Mouse (Mus musculus): Measurements from ENCODE around the gene Cdca4. TPM values are rescaled to one million over a fixed set of nuclear protein-coding genes. Genes with fewer than 3 reads are reported as not detected.

Gene Cdca4
- 11.3 and 32.5 TPM in 2 replicates for polyA plus RNA-seq (2012; rRNA removed; ENCODE audit: low replicate concordance)

DNA sequence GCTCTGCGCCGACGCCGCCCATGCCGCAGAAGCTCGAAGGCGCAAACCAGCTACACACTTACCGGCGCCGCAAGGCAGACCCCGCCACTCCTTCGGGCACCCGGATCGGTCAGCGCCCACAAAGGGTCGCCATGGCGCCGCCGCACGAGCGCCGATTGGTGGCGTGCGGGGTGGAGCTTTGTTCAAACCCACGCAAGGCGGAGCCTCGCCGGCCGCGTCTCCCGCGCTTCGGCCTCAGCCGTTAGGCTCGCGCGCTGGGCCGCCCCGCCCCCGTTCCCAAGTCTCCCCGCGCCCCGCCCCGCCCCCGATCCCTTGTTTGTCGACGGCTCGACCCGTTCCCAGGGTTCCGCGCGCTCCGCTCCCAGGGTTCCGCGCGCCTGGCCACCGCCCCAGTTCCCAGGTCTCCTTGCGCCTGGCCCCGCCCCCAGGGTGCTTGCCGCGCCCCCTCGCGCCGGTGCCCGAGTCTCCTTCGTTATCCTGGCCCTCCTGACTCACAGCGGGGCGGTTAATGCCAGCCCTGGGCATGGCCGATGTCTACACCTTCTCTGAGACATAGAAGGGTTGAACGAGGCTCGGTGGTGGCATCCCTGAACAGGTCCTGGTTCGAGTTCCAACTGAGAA, at the start of gene Cdca4:
Gene Cdca4, minus strand, starts transcription at position 180 of the 621 bp plus-strand sequence.

DNA sequence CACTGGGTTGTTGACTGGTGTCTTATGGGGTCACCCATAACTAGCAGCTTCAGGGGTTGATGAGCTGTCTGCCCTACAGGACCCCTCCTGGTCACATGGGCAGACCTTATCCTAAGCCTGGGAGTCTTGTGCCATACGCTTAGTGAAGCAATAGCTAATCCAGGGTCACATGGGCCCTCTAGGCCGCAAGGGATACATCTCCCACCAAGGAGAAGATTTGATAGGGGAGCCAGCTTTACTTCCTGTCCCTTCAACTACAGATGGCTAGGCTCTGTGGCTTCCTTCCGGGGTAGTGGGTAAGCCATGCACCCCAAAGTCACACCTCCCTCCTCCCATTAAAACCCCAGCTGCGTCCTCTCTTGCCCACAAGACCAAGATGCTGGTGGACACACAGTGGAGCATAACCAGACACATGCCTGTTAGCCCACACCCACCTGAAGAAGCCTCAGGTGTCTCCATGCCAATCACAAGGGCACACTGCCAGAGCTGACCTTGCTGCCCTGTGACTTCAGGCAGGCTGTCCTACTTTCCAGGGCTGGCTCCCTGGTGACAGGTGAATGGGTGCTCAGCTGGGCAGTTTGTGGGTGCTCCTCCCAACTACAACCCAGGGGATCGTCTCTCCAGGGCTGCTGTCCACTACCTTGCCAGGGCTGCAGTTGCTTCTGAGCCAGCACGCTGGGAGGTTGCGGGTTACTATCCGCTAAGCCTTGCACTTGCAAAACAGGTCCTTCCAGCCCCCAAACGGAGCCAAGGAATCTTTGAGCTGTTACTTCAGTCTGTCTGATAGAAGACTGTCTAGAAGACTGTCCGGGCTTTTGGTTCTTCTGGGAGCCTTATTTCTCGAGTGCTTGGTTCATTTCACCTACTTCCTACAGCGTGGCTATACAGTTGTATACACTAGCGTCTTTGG, 39.2 kb upstream of the Cdca4 start, which contains the start of gene Gpr132:
Gene Gpr132, minus strand, starts transcription at position 51 of the 910 bp plus-strand sequence.

DNA sequence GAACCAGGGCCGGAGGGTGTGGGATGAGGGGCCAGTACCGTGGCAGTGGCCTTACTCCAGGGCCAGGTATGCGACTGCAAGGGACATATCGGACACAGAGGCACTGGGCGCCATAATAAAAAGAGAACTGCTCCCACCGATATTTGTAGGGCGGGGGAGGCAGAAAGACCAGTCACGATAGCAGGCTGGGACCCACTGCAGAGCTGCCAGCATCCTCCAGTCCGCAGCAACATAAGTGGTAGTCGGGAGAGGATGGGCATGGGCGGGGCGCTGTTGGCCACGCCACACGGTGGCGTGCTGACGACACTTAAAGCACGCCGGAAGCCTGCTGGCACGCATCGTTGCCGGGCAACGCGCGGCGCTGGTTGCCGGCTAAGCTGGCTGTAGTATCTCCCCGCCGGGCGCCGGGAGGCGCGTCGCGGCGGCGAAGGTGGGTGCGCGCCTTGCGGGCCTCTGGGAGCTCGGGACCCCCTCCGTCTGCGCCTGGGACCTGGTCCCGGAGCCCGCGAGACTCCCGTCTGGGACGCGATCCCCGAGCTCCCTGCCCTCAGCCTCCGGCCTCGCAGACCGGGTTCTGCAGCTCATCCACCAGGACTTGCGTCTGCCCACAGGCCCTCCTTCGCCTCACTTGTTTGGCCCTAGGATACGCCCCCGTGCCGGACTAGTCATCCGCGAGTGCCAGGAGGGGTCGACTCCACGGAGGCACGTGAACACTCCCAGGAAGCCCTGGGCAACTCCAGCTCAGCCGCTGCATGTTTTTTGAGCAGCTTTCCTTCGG, 20.4 kb downstream of the Cdca4 start, which contains the start of gene Clba1:
Gene Clba1, plus strand, starts transcription at position 351 of the 778 bp plus-strand sequence.

DNA sequence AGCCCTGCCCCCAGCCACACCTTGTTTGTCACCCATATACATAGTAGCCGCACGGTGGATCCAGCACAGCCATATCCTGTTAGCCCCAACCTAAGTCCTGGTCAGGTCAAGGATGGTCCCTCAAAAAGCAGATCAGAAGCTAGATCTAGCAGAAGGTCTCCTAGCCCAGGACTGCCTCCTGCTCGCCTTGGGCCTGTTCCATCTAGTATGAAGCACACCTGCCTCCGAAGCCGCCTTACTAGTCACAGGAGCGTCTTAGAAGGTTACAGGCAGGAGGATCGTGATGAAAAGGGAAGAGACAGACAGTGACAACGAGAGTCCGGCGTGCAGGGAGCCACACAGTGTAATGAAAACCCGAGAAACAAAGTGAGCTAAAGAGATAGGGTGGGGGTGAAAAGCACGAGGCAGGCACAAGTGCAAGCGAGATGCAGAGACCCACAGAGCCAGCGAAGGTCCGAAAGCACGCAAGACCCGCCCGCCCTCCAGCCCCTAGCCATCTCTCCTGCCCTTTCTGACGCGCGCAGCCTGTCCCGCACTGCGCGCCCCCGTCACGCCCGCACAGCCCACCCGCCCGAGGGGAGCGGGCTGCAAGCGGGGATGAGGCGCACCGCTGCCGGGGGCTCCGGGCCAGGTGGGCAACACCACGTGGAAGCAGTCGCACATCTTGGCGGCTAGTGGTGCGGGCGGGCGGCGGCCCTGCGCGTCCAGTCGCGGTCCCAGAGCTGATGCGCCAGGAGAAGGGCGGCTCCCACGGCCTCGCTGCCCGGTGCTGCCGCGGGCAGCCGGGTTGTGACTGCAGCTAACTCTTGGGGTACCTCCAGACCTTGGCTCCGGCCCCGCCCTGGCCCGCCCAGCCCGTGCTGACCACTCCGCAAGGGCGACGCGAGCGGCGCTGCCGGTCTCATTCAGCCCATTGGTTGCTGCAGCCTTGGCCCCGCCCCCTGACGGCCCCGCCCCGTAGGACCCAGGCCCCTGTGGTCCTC, 27.1 kb downstream of the Cdca4 start, which contains the start of gene Ahnak2:
Gene Ahnak2, minus strand, starts transcription at position 794 of the 983 bp plus-strand sequence.

Other genes with a start within 250 kb of the Cdca4 start
- 41.8 and 55.4 TPM in 2 replicates for gene Inf2, start 240.6 kb downstream of the Cdca4 start, polyA plus RNA-seq (2012; rRNA removed; ENCODE audit: low replicate concordance)
- 3.8 and 4.1 TPM in 2 replicates for gene Adssl1, start 209.4 kb downstream of the Cdca4 start, polyA plus RNA-seq (2012; rRNA removed; ENCODE audit: low replicate concordance)
- gene Siva1, start 184.7 kb downstream of the Cdca4 start, polyA plus RNA-seq (2012; rRNA removed; ENCODE audit: low replicate concordance), result 29.3 and 62.9 TPM in 2 replicates
- gene Akt1, start 154.5 kb downstream of the Cdca4 start, polyA plus RNA-seq (2012; rRNA removed; ENCODE audit: low replicate concordance), result 114 and 224 TPM in 2 replicates
- gene Zbtb42, start 150.6 kb downstream of the Cdca4 start, polyA plus RNA-seq (2012; rRNA removed; ENCODE audit: low replicate concordance), result 7.7 and 19.2 TPM in 2 replicates
- 13.5 and 57.5 TPM in 2 replicates for gene Cep170b, start 109.0 kb downstream of the Cdca4 start, polyA plus RNA-seq (2012; rRNA removed; ENCODE audit: low replicate concordance)
- gene Pld4, start 68.8 kb downstream of the Cdca4 start, polyA plus RNA-seq (2012; rRNA removed; ENCODE audit: low replicate concordance), result 79.4 and 110 TPM in 2 replicates
- gene Ahnak2, start 26.8 kb downstream of the Cdca4 start, polyA plus RNA-seq (2012; rRNA removed; ENCODE audit: low replicate concordance), result 16.4 and 31.6 TPM in 2 replicates
- gene Clba1, start 20.5 kb downstream of the Cdca4 start, polyA plus RNA-seq (2012; rRNA removed; ENCODE audit: low replicate concordance), result 2.2 and 7.1 TPM in 2 replicates
- 6.0 and 8.0 TPM in 2 replicates for gene Gpr132, start 38.8 kb upstream of the Cdca4 start, polyA plus RNA-seq (2012; rRNA removed; ENCODE audit: low replicate concordance)
- 36.0 and 44.3 TPM in 2 replicates for gene Jag2, start 100.4 kb upstream of the Cdca4 start, polyA plus RNA-seq (2012; rRNA removed; ENCODE audit: low replicate concordance)
- 36.9 and 40.6 TPM in 2 replicates for gene Nudt14, start 112.7 kb upstream of the Cdca4 start, polyA plus RNA-seq (2012; rRNA removed; ENCODE audit: low replicate concordance)
- 23.5 and 40.2 TPM in 2 replicates for gene Btbd6, start 147.1 kb upstream of the Cdca4 start, polyA plus RNA-seq (2012; rRNA removed; ENCODE audit: low replicate concordance)
- gene Brf1, start 171.3 kb upstream of the Cdca4 start, polyA plus RNA-seq (2012; rRNA removed; ENCODE audit: low replicate concordance), result 41.5 and 84.3 TPM in 2 replicates
- gene Pacs2, start 185.1 kb upstream of the Cdca4 start, polyA plus RNA-seq (2012; rRNA removed; ENCODE audit: low replicate concordance), result 55.4 and 68.3 TPM in 2 replicates
- gene Tex22, start 245.1 kb upstream of the Cdca4 start, polyA plus RNA-seq (2012; rRNA removed; ENCODE audit: low replicate concordance), result 0.28 TPM in 1 of 2 replicates, not detected in the other

Measured in subcutaneous adipose tissue, adult 2 months (tissue).